Mouse (Mus musculus) spleen, adult 2 months (tissue): Measurements from ENCODE around the gene Gfpt2. TPM values are rescaled to one million over a fixed set of nuclear protein-coding genes. Genes with fewer than 3 reads are reported as not detected.
A peak's percentile ranks its signal among the peaks of the same experiment; 100 is the strongest.

ENCODE experiments used
- DNase-seq, 2 experiments: peaks; one replicate each; pipeline versions ENCODE4 v3.0.0 to v3.0.0-alpha.2; 2012 to 2021; ENCODE audit warnings: low spot score in 2 of 2, low read depth in 1 of 2
- H3K27ac ChIP-seq: fragments of 200-500 bp; 2 replicates; pipeline ENCODE4 v1.5.1; 2012; ENCODE audit warnings: low read length, inconsistent platforms; ENCODE audit not compliant: insufficient read depth
- H3K27me3 ChIP-seq: fragments of 200-500 bp; 2 replicates; pipeline ENCODE4 v1.6.1; 2012; ENCODE audit warnings: mild to moderate bottlenecking, moderate library complexity, low read length, inconsistent platforms; ENCODE audit not compliant: control insufficient read depth, insufficient read depth
- H3K36me3 ChIP-seq: fragments of 200-500 bp; 2 replicates; pipeline ENCODE4 v1.6.1; 2012; ENCODE audit warnings: mild to moderate bottlenecking, low read length, inconsistent platforms; ENCODE audit not compliant: control insufficient read depth, insufficient read depth
- H3K4me1 ChIP-seq: fragments of 200-500 bp; 2 replicates; pipeline ENCODE4 v1.6.1; 2011; ENCODE audit warnings: inconsistent platforms; ENCODE audit not compliant: control insufficient read depth, insufficient read depth, insufficient read length
- H3K4me3 ChIP-seq: fragments of 200-500 bp; 2 replicates; pipeline ENCODE4 v1.5.1; 2011; ENCODE audit warnings: mild to moderate bottlenecking, inconsistent platforms; ENCODE audit not compliant: insufficient read depth, insufficient read length; ENCODE audit errors: extremely low read depth
- CTCF ChIP-seq: fragments of 200-500 bp; IDR thresholded peaks from 2 replicates; pipeline ENCODE4 v1.5.1; 2011; ENCODE audit warnings: mild to moderate bottlenecking, inconsistent platforms; ENCODE audit not compliant: insufficient read depth, insufficient read length, insufficient replicate concordance; ENCODE audit errors: extremely low read depth
- POLR2A ChIP-seq: fragments of 200-500 bp; IDR thresholded peaks from 2 replicates; pipeline ENCODE4 v1.6.1; 2011; ENCODE audit warnings: low read depth, low read length, inconsistent platforms
- WGBS: fragments of 180-500 bp; shearing (Covaris S2); methylation state at CpG from one replicate; pipeline ENCODE4 v1.1.7; 2018; 5-methylcytosine and 5-hydroxymethylcytosine counted together
- polyA plus RNA-seq: library from polyadenylated mRNA; depleted of rRNA; stranded (reverse); fragments of >200 nt; gene quantifications from 2 replicates; pipeline ENCODE4 v1.2.3, GENCODE M21; 2012

The Gfpt2 gene
- polyA plus RNA-seq, 1 experiment: 0.56 TPM

GRCm38 (mm10) chr11:49837717-49838407 is 43.9 kb downstream of the Gfpt2 start:
- Histone ChIP-seq H3K27ac (no peak overlapping the region), H3K4me3 (no peak overlapping the region), H3K27me3 (no peaks in the 10 kb centered on the region), H3K4me1 (no peaks in the 10 kb centered on the region), H3K36me3 (no peaks in the 10 kb centered on the region)
- DNase-seq: no peak
- TF ChIP-seq POLR2A: no peak
- TF ChIP-seq CTCF: no peak
- 41% methylated on average over 13 of the region's 13 CpGs for WGBS

- no peak overlapping the region for H3K4me3 ChIP-seq
- no peaks in the 10 kb centered on the region for H3K27me3 ChIP-seq
- 85% methylated on average over 1 of the region's 1 CpGs for WGBS
- no peaks in the 10 kb centered on the region for H3K36me3 ChIP-seq
- DNase-seq: no peak
- no peaks in the 10 kb centered on the region for H3K4me1 ChIP-seq
- H3K27ac ChIP-seq: no peak overlapping the region
- TF ChIP-seq POLR2A: no peak
- no peak for TF ChIP-seq CTCF
These were observed 46.7 kb downstream of the Gfpt2 start for GRCm38 (mm10) chr11:49840666-49841065.

GRCm38 (mm10) chr11:49841886-49842285 is 47.9 kb downstream of the Gfpt2 start:
- Histone ChIP-seq H3K27ac (no peak overlapping the region), H3K4me1 (no peaks in the 10 kb centered on the region)

GRCm38 (mm10) chr11:49842718-49843117 is 48.7 kb downstream of the Gfpt2 start:
- H3K36me3 ChIP-seq: no peaks in the 10 kb centered on the region
- H3K27me3 ChIP-seq: no peaks in the 10 kb centered on the region
- 36% methylated on average over 3 of the region's 3 CpGs for WGBS
- no peak overlapping the region for H3K27ac ChIP-seq
- no peak overlapping the region for H3K4me3 ChIP-seq
- no peak for DNase-seq
- TF ChIP-seq POLR2A: no peak
- no peak for TF ChIP-seq CTCF
- no peaks in the 10 kb centered on the region; the same call in 1 of the 2 replicates for H3K4me1 ChIP-seq

More at GRCm38 (mm10) chr11:49841886-49842285, 47.9 kb downstream of the Gfpt2 start:
- DNase-seq: no peak
- Histone ChIP-seq H3K36me3 (no peaks in the 10 kb centered on the region), H3K4me3 (no peak overlapping the region), H3K27me3 (no peaks in the 10 kb centered on the region)
- TF ChIP-seq POLR2A: no peak
- 77% methylated on average over 1 of the region's 1 CpGs for WGBS

GRCm38 (mm10) chr11:49844311-49844710 is 50.3 kb downstream of the Gfpt2 start:
- no peak for TF ChIP-seq POLR2A
- no peak for TF ChIP-seq CTCF
- Histone ChIP-seq H3K4me3 (no peak overlapping the region), H3K36me3 (no peaks in the 10 kb centered on the region), H3K4me1 (peaks cover 7% of the 10 kb centered on the region), H3K27ac (no peak overlapping the region), H3K27me3 (no peaks in the 10 kb centered on the region)
- no peak for DNase-seq
- WGBS: 92% methylated on average over 10 of the region's 10 CpGs

DNA sequence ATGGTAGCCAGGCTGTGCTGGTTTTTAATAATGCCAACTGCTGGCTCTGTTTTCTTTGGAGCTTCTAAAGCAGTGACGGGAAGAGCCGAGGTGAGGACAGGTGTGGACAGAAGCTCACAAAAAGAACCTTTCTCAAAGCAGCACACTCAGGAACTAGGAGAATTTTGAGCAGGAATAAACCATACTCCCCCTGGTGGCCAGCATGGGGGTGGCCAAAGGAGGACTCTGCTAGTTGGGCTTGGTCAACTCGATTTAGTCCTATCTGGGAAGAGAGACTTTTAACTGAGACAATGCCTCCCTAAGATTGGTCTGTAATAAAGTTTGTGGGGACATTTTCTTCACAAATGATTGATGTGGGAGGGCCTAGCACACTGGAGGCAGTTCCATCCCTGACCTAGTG is 51.0 kb downstream of the Gfpt2 start:
- no peaks in the 10 kb centered on the region for H3K36me3 ChIP-seq
- no peaks in the 10 kb centered on the region for H3K27me3 ChIP-seq
- H3K4me1 ChIP-seq: peaks cover 7% of the 10 kb centered on the region

GRCm38 (mm10) chr11:49845958-49846357 is 52.0 kb downstream of the Gfpt2 start:
- Histone ChIP-seq H3K4me3 (peak overlapping the region; percentile 53; the same call in 1 of the 2 replicates), H3K27me3 (no peaks in the 10 kb centered on the region), H3K27ac (peak overlapping the region; percentile 12; the same call in 1 of the 2 replicates), H3K4me1 (peaks cover 7% of the 10 kb centered on the region), H3K36me3 (0 out of 2 replicates have a peak, but pooled peaks cover 2% of the 10 kb centered on the region)
- WGBS: 48% methylated on average over 11 of the region's 11 CpGs
- DNase-seq: no peak
- no peak for TF ChIP-seq POLR2A
- TF ChIP-seq CTCF: no peak

More for the DNA sequence above, 51.0 kb downstream of the Gfpt2 start:
- no peak for TF ChIP-seq POLR2A
- TF ChIP-seq CTCF: peak; percentile 55; the same call in 1 of the 2 replicates
- WGBS: 44% methylated on average over 3 of the region's 3 CpGs
- no peak overlapping the region for H3K4me3 ChIP-seq
- DNase-seq: peak in 1 of 2 experiments; percentile 58
- no peak overlapping the region for H3K27ac ChIP-seq
